Mouse (Mus musculus) G1E (cell line): Measurements from ENCODE around the gene Gm6902. TPM values are rescaled to one million over a fixed set of nuclear protein-coding genes. Genes with fewer than 3 reads are reported as not detected.
"Not testable (repeated sequence)": the region's sequence is repeated elsewhere in the genome, so short reads cannot be mapped to it uniquely, and the experiment has no call there.

Experiments
- ATAC-seq: 2 replicates; pipeline ENCODE4 v1.8.0; 2016; ENCODE audit warnings: mild to moderate bottlenecking; ENCODE audit not compliant: insufficient number of reproducible peaks, poor library complexity, low FRiP score, severe bottlenecking; ENCODE audit errors: extremely low read depth
- DNase-seq: peaks from one replicate; pipeline ENCODE4 v3.0.0; 2012; ENCODE audit warnings: low spot score
- H3K27me3 ChIP-seq: 2 replicates; pipeline ENCODE4 v1.6.1; 2012; ENCODE audit warnings: mild to moderate bottlenecking, low read length, inconsistent platforms; ENCODE audit not compliant: insufficient read depth
- H3K36me3 ChIP-seq: replicated peaks from 2 replicates; pipeline ENCODE3; 2012; ENCODE audit warnings: mild to moderate bottlenecking, inconsistent platforms
- H3K4me1 ChIP-seq: 2 replicates; pipeline ENCODE4 v1.6.1; 2012; ENCODE audit warnings: low read depth, low read length, inconsistent platforms, mixed read lengths; ENCODE audit not compliant: insufficient read depth
- H3K4me3 ChIP-seq: 2 replicates; pipeline ENCODE4 v1.5.1; 2012; ENCODE audit warnings: low read depth, mild to moderate bottlenecking, inconsistent platforms, low read length, moderate library complexity, mixed read lengths
- H3K9me3 ChIP-seq: replicated peaks from 2 replicates; pipeline ENCODE4 v1.6.1; 2012; ENCODE audit warnings: inconsistent platforms
- polyA plus RNA-seq: library from polyadenylated mRNA; stranded (reverse); fragments of >175 nt; gene quantifications from 2 replicates; pipeline ENCODE4 v1.2.3, GENCODE M21; 2012
- total RNA-seq, 2 experiments: library from RNA; stranded (forward) in 1 of 2; stranded (reverse) in 1 of 2; fragments of 200-1000 nt in 1 of 2; fragments of >200 nt in 1 of 2; fragmentation: Nextera tagmentation in 1 of 2; gene quantifications; 2 replicates each; pipeline ENCODE4 v1.2.3; 2014 to 2017

Gene Gm6902
- not detected in 2 replicates for total RNA-seq (2014; fragmentation: Nextera tagmentation)
- not detected in 2 replicates for total RNA-seq (2017)
- polyA plus RNA-seq: not detected in 2 replicates

GRCm38 (mm10) chr7:23278800-23279199, at the start of gene Gm6902:
TSS of gene Gm6902 (minus strand) at chr7:23278900.
- not testable (repeated sequence) for H3K9me3 ChIP-seq, H3K4me1 ChIP-seq, H3K36me3 ChIP-seq, DNase-seq, H3K27me3 ChIP-seq, ATAC-seq, H3K4me3 ChIP-seq

GRCm38 (mm10) chr7:23300892-23301291, 22.2 kb upstream of the Gm6902 start, which contains the start of gene Nlrp4e:
TSS of gene Nlrp4e (plus strand) at chr7:23301192.
- DNase-seq, H3K27me3 ChIP-seq: not testable (repeated sequence)

GRCm38 (mm10) chr7:23251582-23251981, 27.1 kb downstream of the Gm6902 start, which contains the start of gene Vmn1r166:
TSS of gene Vmn1r166 (minus strand) at chr7:23251682.
- DNase-seq, H3K9me3 ChIP-seq, H3K4me3 ChIP-seq, H3K4me1 ChIP-seq, ATAC-seq, H3K27me3 ChIP-seq, H3K36me3 ChIP-seq: not testable (repeated sequence)

More at GRCm38 (mm10) chr7:23300892-23301291, 22.2 kb upstream of the Gm6902 start, which contains the start of gene Nlrp4e:
- not testable (repeated sequence) for ATAC-seq, H3K4me3 ChIP-seq, H3K4me1 ChIP-seq, H3K9me3 ChIP-seq, H3K36me3 ChIP-seq

Other genes starting within 250 kb of the Gm6902 start
- gene Vmn1r163, start 223.4 kb downstream of the Gm6902 start, total RNA-seq (2014; fragmentation: Nextera tagmentation): not detected in 2 replicates
- 0.16 TPM in 1 of 2 replicates, not detected in the other for gene Vmn1r163, start 223.4 kb downstream of the Gm6902 start, total RNA-seq (2017)
- gene Vmn1r163, start 223.4 kb downstream of the Gm6902 start, polyA plus RNA-seq: not detected in 2 replicates
- not detected in 2 replicates for gene Gm8720, start 211.4 kb downstream of the Gm6902 start, total RNA-seq (2014; fragmentation: Nextera tagmentation)
- not detected in 2 replicates for gene Gm8720, start 211.4 kb downstream of the Gm6902 start, total RNA-seq (2017)
- not detected in 2 replicates for gene Gm8720, start 211.4 kb downstream of the Gm6902 start, polyA plus RNA-seq
- gene Gm10662, start 134.4 kb downstream of the Gm6902 start, total RNA-seq (2014; fragmentation: Nextera tagmentation): not detected in 2 replicates
- gene Gm10662, start 134.4 kb downstream of the Gm6902 start, total RNA-seq (2017): 0.12 and 0.16 TPM in 2 replicates
- gene Gm10662, start 134.4 kb downstream of the Gm6902 start, polyA plus RNA-seq: not detected in 2 replicates
- gene Vmn1r165, start 61.6 kb downstream of the Gm6902 start, total RNA-seq (2014; fragmentation: Nextera tagmentation): not detected in 2 replicates
- not detected in 2 replicates for gene Vmn1r165, start 61.6 kb downstream of the Gm6902 start, total RNA-seq (2017)
- not detected in 2 replicates for gene Vmn1r165, start 61.6 kb downstream of the Gm6902 start, polyA plus RNA-seq
- gene Vmn1r166, start 27.2 kb downstream of the Gm6902 start, total RNA-seq (2014; fragmentation: Nextera tagmentation): not detected in 2 replicates
- not detected in 2 replicates for gene Vmn1r166, start 27.2 kb downstream of the Gm6902 start, total RNA-seq (2017)
- gene Vmn1r166, start 27.2 kb downstream of the Gm6902 start, polyA plus RNA-seq: not detected in 2 replicates
- not detected in 2 replicates for gene Nlrp4e, start 22.3 kb upstream of the Gm6902 start, total RNA-seq (2014; fragmentation: Nextera tagmentation)
- gene Nlrp4e, start 22.3 kb upstream of the Gm6902 start, total RNA-seq (2017): 0.06 and 0.16 TPM in 2 replicates
- not detected in 2 replicates for gene Nlrp4e, start 22.3 kb upstream of the Gm6902 start, polyA plus RNA-seq
- gene Nlrp5, start 107.0 kb upstream of the Gm6902 start, total RNA-seq (2014; fragmentation: Nextera tagmentation): not detected in 2 replicates
- gene Nlrp5, start 107.0 kb upstream of the Gm6902 start, total RNA-seq (2017): 0.05 and 0.06 TPM in 2 replicates
- gene Nlrp5, start 107.0 kb upstream of the Gm6902 start, polyA plus RNA-seq: not detected in 2 replicates
- not detected in 2 replicates for gene Vmn1r167, start 228.3 kb upstream of the Gm6902 start, total RNA-seq (2014; fragmentation: Nextera tagmentation)
- gene Vmn1r167, start 228.3 kb upstream of the Gm6902 start, total RNA-seq (2017): 0.05 TPM in 1 of 2 replicates, not detected in the other
- not detected in 2 replicates for gene Vmn1r167, start 228.3 kb upstream of the Gm6902 start, polyA plus RNA-seq